Mouse (Mus musculus) heart, adult 2 months (tissue): ENCODE data around the gene Pou3f4. TPM values are rescaled to one million over a fixed set of nuclear protein-coding genes. Genes with fewer than 3 reads are reported as not detected.

Source experiments
- DNase-seq, 2 experiments: peaks; one replicate each; pipeline ENCODE4 v3.0.0; 2021
- H3K27ac ChIP-seq: fragments of 200-600 bp; 2 replicates; pipeline ENCODE4 v1.8.1; 2022
- H3K27me3 ChIP-seq: fragments of 200-500 bp; 2 replicates; pipeline ENCODE4 v1.6.1; 2012; ENCODE audit warnings: mild to moderate bottlenecking, low read length, inconsistent platforms, mixed read lengths; ENCODE audit not compliant: control insufficient read depth, insufficient read depth
- H3K36me3 ChIP-seq: fragments of 200-500 bp; 2 replicates; pipeline ENCODE4 v1.6.1; 2012; ENCODE audit warnings: low read length, inconsistent platforms; ENCODE audit not compliant: control insufficient read depth, insufficient read depth
- H3K4me1 ChIP-seq: fragments of 200-500 bp; 2 replicates; pipeline ENCODE4 v1.6.1; 2011; ENCODE audit warnings: low read length; ENCODE audit not compliant: control insufficient read depth, insufficient read depth
- H3K4me3 ChIP-seq: fragments of 200-600 bp; 2 replicates; pipeline ENCODE4 v1.8.1; 2022
- H3K79me2 ChIP-seq: fragments of 200-500 bp; replicated peaks from 2 replicates; pipeline ENCODE4 v1.6.1; 2012; ENCODE audit warnings: mild to moderate bottlenecking, inconsistent platforms, low read length, moderate library complexity, mixed read lengths; ENCODE audit not compliant: control insufficient read depth, insufficient read depth
- H3K9ac ChIP-seq: fragments of 200-500 bp; 2 replicates; pipeline ENCODE4 v1.6.1; 2012; ENCODE audit warnings: low read depth, mild to moderate bottlenecking, control low read depth, inconsistent platforms, low read length, mixed read lengths
- CTCF ChIP-seq: fragments of 200-600 bp; IDR thresholded peaks from 2 replicates; pipeline ENCODE4 v1.8.1; 2022; ENCODE audit warnings: antibody characterized with exemption, mild to moderate bottlenecking, moderate library complexity
- EP300 ChIP-seq: fragments of 200-500 bp; IDR thresholded peaks from 2 replicates; pipeline ENCODE4 v1.6.1; 2011; ENCODE audit warnings: low read depth, low read length, control low read depth; ENCODE audit not compliant: insufficient read depth
- POLR2A ChIP-seq: fragments of 200-500 bp; IDR thresholded peaks from 2 replicates; pipeline ENCODE4 v1.6.1; 2011; ENCODE audit warnings: mild to moderate bottlenecking, low read depth, low read length, control low read depth; ENCODE audit not compliant: insufficient read depth
- WGBS: fragments of 180-500 bp; shearing (Covaris S2); methylation state at CpG from one replicate; pipeline ENCODE4 v1.1.7; 2018; 5-methylcytosine and 5-hydroxymethylcytosine counted together
- intact Hi-C: fragments of 180-260 bp; cut with DNase I; formaldehyde crosslinking; loops from one replicate; pipeline ENCODE4 v1.15.1; 2025
- polyA plus RNA-seq: library from polyadenylated mRNA; depleted of rRNA; stranded (reverse); fragments of >200 nt; gene quantifications from 2 replicates; pipeline ENCODE4 v1.2.3, GENCODE M21; 2012
- total RNA-seq, 2 experiments: library from RNA; stranded (reverse); gene quantifications; 2 replicates each; pipeline ENCODE4 v1.2.3; 2021

Gene Pou3f4
- total and polyA plus RNA-seq, 3 experiments = not detected

DNA sequence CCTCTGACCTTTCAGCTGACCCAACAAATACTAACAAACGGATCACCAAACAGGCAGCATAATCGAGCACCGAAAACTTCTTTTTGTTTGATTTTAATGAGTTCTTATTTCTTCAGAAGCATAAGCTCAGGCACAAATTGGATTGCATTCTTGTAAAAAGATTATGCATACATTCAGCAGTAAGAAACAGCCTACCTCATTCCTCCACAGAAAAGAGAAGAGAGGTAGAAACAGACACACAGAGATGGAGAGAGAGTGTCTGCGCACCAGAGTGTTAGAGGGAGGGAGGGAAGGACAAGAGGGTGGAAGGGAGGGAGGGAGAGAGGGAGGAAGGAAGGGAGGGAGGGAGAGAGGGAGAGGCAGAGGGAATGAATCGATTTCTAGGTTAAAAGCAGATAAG, 2.0 kb upstream of the Pou3f4 start:
- Histone ChIP-seq H3K4me3 (no peak overlapping the region), H3K4me1 (no peaks in the 10 kb centered on the region)
- 26% methylated on average over 5 of the region's 5 CpGs for WGBS

GRCm38 (mm10) chrX:110813401-110813800, 679 bp upstream of the Pou3f4 start:
- intact Hi-C loops = no loop called here
- Histone ChIP-seq H3K9ac (no peak overlapping the region), H3K36me3 (no peaks in the 10 kb centered on the region), H3K27ac (no peak overlapping the region), H3K4me3 (no peak overlapping the region), H3K79me2 (no peaks in the 10 kb centered on the region), H3K4me1 (no peaks in the 10 kb centered on the region), H3K27me3 (0 out of 2 replicates have a peak, but pooled peaks cover 2% of the 10 kb centered on the region)
- no peak for TF ChIP-seq POLR2A
- WGBS = 18% methylated on average over 5 of the region's 5 CpGs
- no peak for DNase-seq

More for the DNA sequence above, 2.0 kb upstream of the Pou3f4 start:
- DNase-seq = no peak
- Histone ChIP-seq H3K9ac (no peak overlapping the region), H3K79me2 (no peaks in the 10 kb centered on the region), H3K36me3 (no peaks in the 10 kb centered on the region), H3K27ac (no peak overlapping the region), H3K27me3 (0 out of 2 replicates have a peak, but pooled peaks cover under 1% of the 10 kb centered on the region)
- intact Hi-C loops = no loop called here
- TF ChIP-seq CTCF (no peak), EP300 (no peak), POLR2A (no peak)

DNA sequence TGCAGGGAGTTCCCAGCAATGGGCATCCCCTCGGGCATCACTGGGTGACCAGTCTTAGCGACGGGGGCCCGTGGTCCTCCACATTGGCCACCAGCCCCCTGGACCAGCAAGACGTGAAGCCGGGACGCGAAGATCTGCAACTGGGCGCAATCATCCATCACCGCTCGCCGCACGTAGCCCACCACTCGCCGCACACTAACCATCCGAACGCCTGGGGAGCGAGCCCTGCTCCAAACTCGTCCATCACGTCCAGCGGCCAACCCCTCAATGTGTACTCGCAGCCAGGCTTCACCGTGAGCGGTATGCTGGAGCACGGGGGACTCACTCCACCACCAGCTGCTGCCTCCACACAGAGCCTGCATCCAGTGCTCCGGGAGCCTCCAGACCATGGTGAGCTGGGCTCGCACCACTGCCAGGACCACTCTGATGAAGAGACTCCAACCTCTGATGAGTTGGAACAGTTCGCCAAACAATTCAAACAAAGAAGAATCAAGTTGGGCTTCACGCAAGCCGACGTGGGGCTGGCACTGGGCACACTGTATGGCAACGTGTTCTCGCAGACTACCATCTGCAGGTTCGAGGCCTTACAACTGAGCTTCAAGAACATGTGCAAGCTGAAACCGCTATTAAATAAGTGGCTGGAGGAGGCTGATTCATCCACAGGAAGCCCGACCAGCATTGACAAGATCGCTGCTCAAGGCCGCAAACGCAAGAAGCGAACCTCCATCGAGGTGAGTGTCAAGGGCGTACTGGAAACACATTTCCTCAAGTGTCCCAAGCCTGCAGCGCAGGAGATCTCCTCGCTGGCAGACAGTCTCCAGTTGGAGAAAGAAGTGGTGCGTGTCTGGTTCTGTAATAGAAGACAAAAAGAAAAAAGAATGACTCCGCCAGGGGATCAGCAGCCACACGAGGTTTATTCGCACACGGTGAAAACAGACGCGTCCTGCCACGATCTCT, 790 bp downstream of the Pou3f4 start:
- TF ChIP-seq POLR2A = no peak
- TF ChIP-seq CTCF = no peak
- TF ChIP-seq EP300 = no peak
- Histone ChIP-seq H3K9ac (no peak overlapping the region), H3K27ac (no peak overlapping the region), H3K36me3 (no peaks in the 10 kb centered on the region), H3K4me3 (no peak overlapping the region), H3K4me1 (no peaks in the 10 kb centered on the region), H3K27me3 (0 out of 2 replicates have a peak, but pooled peaks cover 2% of the 10 kb centered on the region), H3K79me2 (no peaks in the 10 kb centered on the region)
- no peak for DNase-seq
- 22% methylated on average over 52 of the region's 52 CpGs for WGBS
- intact Hi-C loops = no loop called here

DNA sequence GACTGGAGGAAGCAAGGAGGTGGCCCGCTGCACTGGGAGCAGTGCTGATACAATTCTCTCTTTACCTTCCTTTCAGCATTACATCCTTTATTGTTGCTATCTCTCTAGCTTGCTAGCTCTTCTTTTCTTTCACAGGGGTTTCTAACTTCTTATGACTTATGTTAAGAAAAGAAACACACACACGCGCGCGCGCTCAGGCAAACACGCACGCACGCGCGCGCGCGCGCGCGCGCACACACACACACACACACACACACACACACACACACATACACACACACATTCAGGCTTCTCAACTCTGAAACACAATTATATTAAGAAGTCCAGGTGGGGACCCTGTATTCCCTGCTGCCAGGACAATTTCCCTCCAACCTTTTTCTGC, 1.5 kb downstream of the Pou3f4 start:
- DNase-seq = no peak
- Histone ChIP-seq H3K4me1 (no peaks in the 10 kb centered on the region), H3K9ac (no peak overlapping the region), H3K36me3 (no peaks in the 10 kb centered on the region), H3K27me3 (0 out of 2 replicates have a peak, but pooled peaks cover 2% of the 10 kb centered on the region), H3K27ac (no peak overlapping the region), H3K79me2 (no peaks in the 10 kb centered on the region), H3K4me3 (no peak overlapping the region)
- intact Hi-C loops = no loop called here
- TF ChIP-seq CTCF = no peak
- TF ChIP-seq POLR2A = no peak
- TF ChIP-seq EP300 = no peak
- 45% methylated on average over 18 of the region's 18 CpGs for WGBS

- Histone ChIP-seq H3K27ac (no peak overlapping the region), H3K79me2 (no peaks in the 10 kb centered on the region), H3K4me3 (no peak overlapping the region), H3K9ac (no peak overlapping the region), H3K27me3 (0 out of 2 replicates have a peak, but pooled peaks cover 2% of the 10 kb centered on the region), H3K4me1 (no peaks in the 10 kb centered on the region), H3K36me3 (no peaks in the 10 kb centered on the region)
- TF ChIP-seq EP300 = no peak
- no peak for TF ChIP-seq CTCF
- TF ChIP-seq POLR2A = no peak
- DNase-seq = no peak
- intact Hi-C loops = no loop called here
- WGBS = 20% methylated on average over 16 of the region's 16 CpGs
Observed at GRCm38 (mm10) chrX:110816609-110817008, 2.5 kb downstream of the Pou3f4 start.

DNA sequence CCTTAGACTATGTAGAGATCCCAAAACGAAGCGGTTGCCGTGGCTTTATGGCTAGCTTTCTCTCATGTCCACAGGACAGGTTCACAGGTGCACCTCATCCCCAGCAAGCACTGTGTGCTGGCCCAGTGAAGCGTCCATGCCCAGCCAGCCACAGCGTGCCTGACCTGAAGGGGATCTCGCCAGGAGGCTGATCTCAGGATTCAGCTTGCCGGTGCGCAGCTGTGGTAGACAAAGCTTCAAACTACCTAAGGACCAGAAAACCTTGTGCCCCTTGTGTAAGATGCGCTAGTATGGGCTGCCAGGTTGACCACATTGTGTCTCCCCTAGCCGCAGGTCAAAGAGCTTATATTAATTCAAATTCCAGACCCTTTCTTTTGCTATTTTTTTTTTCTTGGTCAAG, 3.1 kb downstream of the Pou3f4 start:
- H3K27ac ChIP-seq = no peak overlapping the region
- no peak overlapping the region for H3K9ac ChIP-seq
- 25% methylated on average over 10 of the region's 10 CpGs for WGBS
- H3K27me3 ChIP-seq = 0 out of 2 replicates have a peak, but pooled peaks cover 2% of the 10 kb centered on the region
- H3K36me3 ChIP-seq = no peaks in the 10 kb centered on the region
- H3K4me3 ChIP-seq = no peak overlapping the region
- DNase-seq = no peak
- no peaks in the 10 kb centered on the region for H3K4me1 ChIP-seq
- no peak for TF ChIP-seq POLR2A
- no peak for TF ChIP-seq CTCF
- no peak for TF ChIP-seq EP300
- H3K79me2 ChIP-seq = no peaks in the 10 kb centered on the region
- intact Hi-C loops = no loop called here
